In the genomic region with DNA sequence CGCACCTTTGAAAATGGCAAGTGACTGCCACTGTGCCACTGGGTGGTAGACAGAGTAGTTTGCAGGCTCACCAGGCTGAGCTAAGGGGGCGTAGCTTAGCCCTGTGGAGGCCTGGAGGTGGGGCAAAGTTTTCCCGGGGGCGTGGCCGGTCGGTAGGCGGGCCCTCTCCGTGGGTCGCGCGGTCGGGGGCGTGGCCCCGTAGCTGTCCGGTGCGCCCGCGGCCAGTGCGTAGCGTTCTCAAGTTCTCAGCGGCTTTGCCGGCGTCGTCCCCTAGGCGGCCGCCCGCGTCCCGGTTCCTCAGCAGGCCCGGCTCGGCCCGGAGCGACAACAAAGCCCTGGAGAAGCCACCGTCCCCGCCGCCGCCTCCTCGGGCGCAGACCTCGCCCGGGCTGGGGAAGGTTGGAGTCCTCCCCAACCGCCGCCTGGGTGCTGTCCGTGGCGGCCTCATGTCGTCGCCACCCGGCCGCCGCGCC, we compare ENCODE assay signal across 8 mouse cellular contexts. TPM values are rescaled to one million over a fixed set of nuclear protein-coding genes. Genes with fewer than 3 reads are reported as not detected.
DNase-seq lines count a peak whose midpoint lies in the region; ATAC-seq and TF ChIP-seq lines count a peak whose summit lies in the region.

A gene (plus strand): TSS at position 191 of the 473 bp plus-strand sequence.

- TF ChIP-seq CTCF in liver, embryonic 14.5 days (IDR thresholded peaks at IDR 0.05; ENCODE audit: low read depth) = peak; percentile 28; the same call in 1 of the 2 replicates
- TF ChIP-seq CTCF in stomach, postnatal 0 days (IDR thresholded peaks at IDR 0.05; ENCODE audit: low read depth) = peak; percentile 47

- DNase-seq in c-Kit-negative CD71-positive TER-119-positive erythroid progenitor cells, embryonic 14.5 days (ENCODE audit: low read depth, low spot score) = peak; percentile 57
- peak; percentile 88 for DNase-seq in forebrain, embryonic 10.5 days (ENCODE audit: extremely low spot score, low spot score)
- DNase-seq in kidney, postnatal 25 days = peak; percentile 96 to 97
- DNase-seq in liver, embryonic 14.5 days (ENCODE audit: low read depth in 3 of 3, low spot score in 3 of 3) = peak; percentile 62 to 66 (median 66)
- peak; percentile 90 for DNase-seq in neural tube, embryonic 11.5 days (ENCODE audit: low spot score)
- peak; percentile 96 for DNase-seq in stomach, postnatal 0 days (ENCODE audit: low spot score)

- peak; percentile 83 for ATAC-seq in CD4-positive, CD25-positive, alpha-beta regulatory T cell, adult 4 months
- peak; percentile 92 for ATAC-seq in heart, embryonic 15.5 days (replicated peaks; ENCODE audit: insufficient number of reproducible peaks, insufficient read depth, low FRiP score, low read depth)
- ATAC-seq in liver, embryonic 14.5 days (ENCODE audit: insufficient read depth) = peak; percentile 79
- peak; percentile 91 for ATAC-seq in neural tube, embryonic 11.5 days (ENCODE audit: insufficient read depth, low FRiP score, low TSS enrichment)
- peak; percentile 92 for ATAC-seq in stomach, postnatal 0 days (ENCODE audit: low FRiP score, low TSS enrichment)

- no peaks in the 10 kb centered on the region for H3K27me3 ChIP-seq in forebrain, embryonic 10.5 days (ENCODE audit: poor library complexity, severe bottlenecking)
- no peaks in the 10 kb centered on the region for H3K27me3 ChIP-seq in heart, embryonic 15.5 days
- no peaks in the 10 kb centered on the region for H3K27me3 ChIP-seq in liver, embryonic 14.5 days (ENCODE audit: control insufficient read depth, insufficient read depth, low read length)
- no peaks in the 10 kb centered on the region for H3K27me3 ChIP-seq in neural tube, embryonic 11.5 days (ENCODE audit: control insufficient read depth, insufficient read depth, low read length)
- no peaks in the 10 kb centered on the region for H3K27me3 ChIP-seq in stomach, postnatal 0 days (ENCODE audit: control insufficient read depth, insufficient read depth, low read length)

- WGBS in forebrain, embryonic 10.5 days = under 1% methylated on average over 51 of the region's 51 CpGs
- WGBS in heart, embryonic 15.5 days = under 1% methylated on average over 51 of the region's 51 CpGs
- under 1% methylated on average over 32 of the region's 51 CpGs for WGBS in liver, embryonic 14.5 days (ENCODE audit: insufficient replicate concordance)
- under 1% methylated on average over 44 of the region's 51 CpGs for WGBS in neural tube, embryonic 11.5 days
- WGBS in stomach, postnatal 0 days = 1% methylated on average over 35 of the region's 51 CpGs

- TF ChIP-seq EP300 in liver, embryonic 14.5 days (IDR thresholded peaks at IDR 0.05; ENCODE audit: low read depth) = no peak
- TF ChIP-seq EP300 in stomach, postnatal 0 days (optimal IDR thresholded peaks at IDR 0.05) = no peak

- no peaks in the 10 kb centered on the region for H3K9me3 ChIP-seq in forebrain, embryonic 10.5 days
- no peaks in the 10 kb centered on the region for H3K9me3 ChIP-seq in heart, embryonic 15.5 days (replicated peaks)
- H3K9me3 ChIP-seq in liver, embryonic 14.5 days (ENCODE audit: control insufficient read depth, low read length) = no peaks in the 10 kb centered on the region
- no peaks in the 10 kb centered on the region for H3K9me3 ChIP-seq in neural tube, embryonic 11.5 days (ENCODE audit: control insufficient read depth, low read length)
- H3K9me3 ChIP-seq in stomach, postnatal 0 days (ENCODE audit: control insufficient read depth, low read length) = no peaks in the 10 kb centered on the region

- no peaks in the 10 kb centered on the region for H3K36me3 ChIP-seq in forebrain, embryonic 10.5 days (replicated peaks)
- H3K36me3 ChIP-seq in heart, embryonic 15.5 days = no peaks in the 10 kb centered on the region
- H3K36me3 ChIP-seq in liver, embryonic 14.5 days (replicated peaks; ENCODE audit: control insufficient read depth, insufficient read depth, low read depth) = no peaks in the 10 kb centered on the region
- H3K36me3 ChIP-seq in neural tube, embryonic 11.5 days (ENCODE audit: control insufficient read depth, insufficient read depth, low read length) = no peaks in the 10 kb centered on the region
- no peaks in the 10 kb centered on the region for H3K36me3 ChIP-seq in stomach, postnatal 0 days (ENCODE audit: control insufficient read depth, insufficient read depth, low read length)

- peaks cover 25% of the 10 kb centered on the region for H3K4me1 ChIP-seq in forebrain, embryonic 10.5 days
- peaks cover 7% of the 10 kb centered on the region for H3K4me1 ChIP-seq in heart, embryonic 15.5 days (replicated peaks)
- H3K4me1 ChIP-seq in liver, embryonic 14.5 days (replicated peaks; ENCODE audit: control insufficient read depth in 2 of 2, insufficient read depth in 2 of 2, low read length in 1 of 2) = peaks cover 0 to 7% of the 10 kb centered on the region in 2 experiments; a peak in 2 of 4 replicates
- no peaks in the 10 kb centered on the region for H3K4me1 ChIP-seq in neural tube, embryonic 11.5 days (ENCODE audit: control insufficient read depth, insufficient read depth, low read length)
- no peaks in the 10 kb centered on the region for H3K4me1 ChIP-seq in stomach, postnatal 0 days (replicated peaks; ENCODE audit: control insufficient read depth, insufficient read depth)

- peak within 1 kb of the TSS; percentile 90 for H3K27ac ChIP-seq in forebrain, embryonic 10.5 days
- H3K27ac ChIP-seq in heart, embryonic 15.5 days = peak within 1 kb of the TSS; percentile 94
- no peak within 1 kb of the TSS for H3K27ac ChIP-seq in liver, embryonic 14.5 days
- H3K27ac ChIP-seq in neural tube, embryonic 11.5 days (ENCODE audit: low read depth, low read length) = peak within 1 kb of the TSS; percentile 86
- peak within 1 kb of the TSS; percentile 97 for H3K27ac ChIP-seq in stomach, postnatal 0 days (replicated peaks)

- H3K4me2 ChIP-seq in heart, embryonic 15.5 days = peak within 1 kb of the TSS; percentile 94
- H3K4me2 ChIP-seq in liver, embryonic 14.5 days (ENCODE audit: low read depth) = peak within 1 kb of the TSS; percentile 75
- peak within 1 kb of the TSS; percentile 85 for H3K4me2 ChIP-seq in neural tube, embryonic 11.5 days (ENCODE audit: low read depth)
- peak within 1 kb of the TSS; percentile 95 for H3K4me2 ChIP-seq in stomach, postnatal 0 days (replicated peaks; ENCODE audit: low read depth)

- H3K9ac ChIP-seq in heart, embryonic 15.5 days = peak within 1 kb of the TSS; percentile 64
- H3K9ac ChIP-seq in liver, embryonic 14.5 days (replicated peaks) = no peak within 1 kb of the TSS; the same call in 1 of the 2 replicates
- H3K9ac ChIP-seq in neural tube, embryonic 11.5 days (ENCODE audit: low read length) = peak within 1 kb of the TSS; percentile 73
- peak within 1 kb of the TSS; percentile 72 for H3K9ac ChIP-seq in stomach, postnatal 0 days (ENCODE audit: low read length)

- H3K4me3 ChIP-seq in forebrain, embryonic 10.5 days = peak within 1 kb of the TSS; percentile 71
- H3K4me3 ChIP-seq in heart, embryonic 15.5 days = peak within 1 kb of the TSS; percentile 72
- peak within 1 kb of the TSS; percentile 57 to 59 for H3K4me3 ChIP-seq in liver, embryonic 14.5 days (ENCODE audit: insufficient read depth in 1 of 2, low read depth in 2 of 2, low read length in 2 of 2)
- peak within 1 kb of the TSS; percentile 63 for H3K4me3 ChIP-seq in neural tube, embryonic 11.5 days (ENCODE audit: low read depth, low read length)
- peak within 1 kb of the TSS; percentile 62 for H3K4me3 ChIP-seq in stomach, postnatal 0 days (ENCODE audit: low read depth, low read length)

RNA-seq across cellular contexts. Expression of the gene that starts here (rescaled TPM):
- under 1 TPM; 0.30 to 0.48 TPM for polyA plus RNA-seq in CD4-positive, CD25-positive, alpha-beta regulatory T cell, adult 4 months (2017; shearing (Covaris generic))
- 8.1 and 8.9 TPM in 2 replicates for polyA plus RNA-seq in forebrain, embryonic 10.5 days (2016; fragmentation: Nextera tagmentation; extraction: Ambion mirVana)
- polyA plus RNA-seq in heart, embryonic 15.5 days (2015; fragmentation: Nextera tagmentation; extraction: Ambion mirVana) = 12.9 and 14.1 TPM in 2 replicates
- 1.7 TPM in 2 replicates for polyA plus RNA-seq in liver, embryonic 14.5 days (2012; rRNA removed)
- 2.6 and 2.9 TPM in 2 replicates for polyA plus RNA-seq in liver, embryonic 14.5 days (2014; fragmentation: Nextera tagmentation; extraction: Ambion mirVana)
- 11.2 and 13.2 TPM in 2 replicates for polyA plus RNA-seq in neural tube, embryonic 11.5 days (2014; fragmentation: Nextera tagmentation; extraction: Ambion mirVana)
- polyA plus RNA-seq in stomach, postnatal 0 days (2015; fragmentation: Nextera tagmentation; extraction: Ambion mirVana) = 11.5 and 11.7 TPM in 2 replicates

Comparison
In these comparisons a context has a peak if more than half of its experiments do, and no peak if none do; other contexts are left out.
1. Peak in ATAC-seq in CD4-positive, CD25-positive, alpha-beta regulatory T cell, adult 4 months; RNA of the gene not detected or under 1 TPM.